ENCODE assay signal across 32 mouse cellular contexts in genomic region chr10:83067305-83067704, GRCm38 (mm10).
DNase-seq lines count a peak whose midpoint lies in the region; ATAC-seq and TF ChIP-seq lines count a peak whose summit lies in the region.
"Had no signal": no experiment of that assay in that cellular context is flagged by ENCODE, and none has a peak within 500 bp of the region (broad histone marks: within the 10 kb centered on the region; RNA-seq: fewer than 3 reads in every experiment).

No protein-coding gene starts in this region.

- DNase-seq in heart, embryonic 10.5 days (ENCODE audit: low spot score): no peak
- DNase-seq in heart, adult 8-10 months (ENCODE audit: low spot score): no peak
- no peak for DNase-seq in layer of hippocampus, adult 2 months (ENCODE audit: low spot score in 2 of 2)
- DNase-seq in layer of hippocampus, postnatal 25 days (ENCODE audit: extremely low spot score in 1 of 2, low spot score in 1 of 2): no peak
- peak; percentile 53 for DNase-seq in A20 (ENCODE audit: low read depth, low spot score)
- no peak for DNase-seq in gastrocnemius, postnatal 10 days
- DNase-seq: adrenal gland, postnatal 14 days; gastrocnemius, adult 2 months; heart, postnatal 4 days; kidney, adult 8-10 months; kidney, postnatal 4 days; liver, postnatal 0 days; lung, postnatal 36 days; retina, postnatal 1 day; right cerebral cortex, postnatal 25 days; spleen, adult 18-20 months; thymus, adult 2 months; thymus, postnatal 36 days had no signal

- ATAC-seq in megakaryocyte-erythroid progenitor cell, adult 5-6 weeks (replicated peaks; ENCODE audit: low FRiP score, low TSS enrichment, poor library complexity, severe bottlenecking): 0 out of 2 replicates have a peak, but pooled peaks have one; percentile 13
- ATAC-seq: CD4-positive, CD25-positive, alpha-beta regulatory T cell, adult 4 months; forebrain, embryonic 13.5 days; intestine, embryonic 16.5 days; liver, embryonic 12.5 days; liver, postnatal 0 days; midbrain, embryonic 13.5 days had no signal

- no peak overlapping the region for H3K4me3 ChIP-seq in heart, embryonic 10.5 days
- H3K4me3 ChIP-seq in layer of hippocampus, adult 2 months: no peak overlapping the region
- H3K4me3 ChIP-seq: embryonic facial prominence, embryonic 10.5 days; embryonic facial prominence, embryonic 15.5 days; forebrain, embryonic 13.5 days; gastrocnemius, adult 2 months; hindbrain, embryonic 13.5 days; left cerebral cortex, adult 2 months; liver, embryonic 12.5 days; midbrain, embryonic 13.5 days; neural tube, embryonic 15.5 days had no signal

- peaks cover 17% of the 10 kb centered on the region; the same call in 1 of the 2 replicates for H3K27me3 ChIP-seq in heart, embryonic 10.5 days (ENCODE audit: insufficient read depth, poor library complexity, severe bottlenecking)
- H3K27me3 ChIP-seq: embryonic facial prominence, embryonic 15.5 days; forebrain, embryonic 13.5 days; hindbrain, embryonic 13.5 days; liver, embryonic 12.5 days; megakaryocyte, embryonic 14.5 days; midbrain, embryonic 13.5 days; neural tube, embryonic 15.5 days had no signal

- H3K9me3 ChIP-seq in heart, embryonic 10.5 days: no peaks in the 10 kb centered on the region
- H3K9me3 ChIP-seq: embryonic facial prominence, embryonic 10.5 days; embryonic facial prominence, embryonic 15.5 days; forebrain, embryonic 13.5 days; hindbrain, embryonic 13.5 days; liver, embryonic 12.5 days; megakaryocyte, embryonic 14.5 days; midbrain, embryonic 13.5 days; neural tube, embryonic 15.5 days had no signal

- no peak for TF ChIP-seq CTCF in layer of hippocampus, adult 2 months (conservative IDR thresholded peaks at IDR 0.05)

- WGBS in heart, embryonic 10.5 days: 46% methylated on average over 4 of the region's 4 CpGs

- peaks cover 52% of the 10 kb centered on the region for H3K4me1 ChIP-seq in heart, embryonic 10.5 days
- H3K4me1 ChIP-seq: midbrain, embryonic 13.5 days had no signal

- peak overlapping the region; percentile 64; the same call in 1 of the 2 replicates for H3K27ac ChIP-seq in heart, embryonic 10.5 days
- peak overlapping the region; percentile 53; the same call in 1 of the 2 replicates for H3K27ac ChIP-seq in layer of hippocampus, adult 2 months
- H3K27ac ChIP-seq: embryonic facial prominence, embryonic 10.5 days; embryonic facial prominence, embryonic 15.5 days; forebrain, embryonic 13.5 days; gastrocnemius, adult 2 months; hindbrain, embryonic 13.5 days; kidney, postnatal 0 days; left cerebral cortex, adult 2 months; liver, embryonic 12.5 days; midbrain, embryonic 13.5 days; neural tube, embryonic 15.5 days; stomach, postnatal 0 days had no signal

- H3K36me3 ChIP-seq in heart, embryonic 10.5 days: no peaks in the 10 kb centered on the region
- H3K36me3 ChIP-seq: embryonic facial prominence, embryonic 10.5 days; embryonic facial prominence, embryonic 15.5 days; hindbrain, embryonic 13.5 days; midbrain, embryonic 13.5 days; neural tube, embryonic 15.5 days had no signal
